Mouse (Mus musculus) lung, adult 2 months (tissue): ENCODE measurements around the gene Col16a1.

Experiments used
- CTCF ChIP-seq: fragments of 200-500 bp; IDR thresholded peaks from 2 replicates; pipeline ENCODE4 v1.5.1; 2011; ENCODE audit warnings: mild to moderate bottlenecking, low read length, control low read depth; ENCODE audit not compliant: insufficient read depth
- POLR2A ChIP-seq: fragments of 200-500 bp; IDR thresholded peaks from 2 replicates; pipeline ENCODE4 v1.6.1; 2011; ENCODE audit warnings: low read depth, mild to moderate bottlenecking, control low read depth, low read length, borderline replicate concordance; ENCODE audit errors: extremely low read depth

GRCm38 (mm10) chr4:130112732-130113131 is 65.1 kb downstream of the Col16a1 start:
- TF ChIP-seq CTCF (no peak), POLR2A (no peak)
